Mouse (Mus musculus) stomach, embryonic 15.5 days (tissue): ENCODE measurements around the gene Erf. TPM values are rescaled to one million over a fixed set of nuclear protein-coding genes. Genes with fewer than 3 reads are reported as not detected.
A peak's percentile ranks its signal among the peaks of the same experiment; 100 is the strongest.

ENCODE experiments used
- ATAC-seq: fragments of 200-750 bp; cut with Nextera tagmentation; 2 replicates; pipeline ENCODE4 v1.8.0; 2017; ENCODE audit warnings: low read depth, moderate number of reproducible peaks, moderate TSS enrichment; ENCODE audit not compliant: insufficient read depth, low FRiP score
- H3K27ac ChIP-seq: fragments of 300-500 bp; sonication (generic); 2 replicates; pipeline ENCODE4 v1.5.1; 2015; ENCODE audit warnings: mild to moderate bottlenecking, inconsistent platforms
- H3K27me3 ChIP-seq: fragments of 300-500 bp; sonication (generic); replicated peaks from 2 replicates; pipeline ENCODE4 v1.6.1; 2015; ENCODE audit warnings: inconsistent platforms
- H3K36me3 ChIP-seq: fragments of 300-500 bp; sonication (generic); 2 replicates; pipeline ENCODE4 v1.6.1; 2015; ENCODE audit warnings: inconsistent platforms
- H3K4me1 ChIP-seq: fragments of 300-500 bp; sonication (generic); 2 replicates; pipeline ENCODE4 v1.6.1; 2015; ENCODE audit warnings: inconsistent platforms
- H3K4me2 ChIP-seq: fragments of 300-500 bp; sonication (generic); 2 replicates; pipeline ENCODE4 v1.6.1; 2015; ENCODE audit warnings: mild to moderate bottlenecking, inconsistent platforms
- H3K4me3 ChIP-seq: fragments of 300-500 bp; sonication (generic); replicated peaks from 2 replicates; pipeline ENCODE4 v1.5.1; 2015; ENCODE audit warnings: inconsistent platforms
- H3K9ac ChIP-seq: fragments of 300-500 bp; sonication (generic); 2 replicates; pipeline ENCODE4 v1.6.1; 2015; ENCODE audit warnings: inconsistent platforms
- H3K9me3 ChIP-seq: fragments of 300-500 bp; sonication (generic); 2 replicates; pipeline ENCODE4 v1.6.1; 2016; ENCODE audit warnings: inconsistent platforms
- WGBS: fragments of 180-500 bp; shearing (Covaris S2); methylation state at CpG from one replicate; pipeline ENCODE4 v1.1.7; 2015; 5-methylcytosine and 5-hydroxymethylcytosine counted together
- microRNA-seq: library from miRNA; unstranded; fragments of <30 nt; microRNA quantifications from one replicate; pipeline ENCODE4, GENCODE M21; 2016
- polyA plus RNA-seq: library from polyadenylated mRNA; unstranded; fragments of >200 nt; fragmentation: Nextera tagmentation; extraction: Ambion mirVana; gene quantifications from 2 replicates; pipeline ENCODE4 v1.2.1, GENCODE M21; 2015

The Erf gene
- polyA plus RNA-seq, 1 experiment from 2014 or later, result 13.0 TPM

GRCm38 (mm10) chr7:25209161-25209622 lies 41.4 kb downstream of the Erf start:
- peak overlapping the region; percentile 23; the same call in 1 of the 2 replicates for H3K27ac ChIP-seq
- no peaks in the 10 kb centered on the region for H3K27me3 ChIP-seq
- no peak overlapping the region for H3K9ac ChIP-seq
- H3K4me3 ChIP-seq, result no peak overlapping the region
- H3K4me1 ChIP-seq, result peaks cover 5% of the 10 kb centered on the region; the same call in 1 of the 2 replicates
- WGBS, result 64% methylated on average over 3 of the region's 3 CpGs
- ATAC-seq, result peak; percentile 51; the same call in 1 of the 2 replicates
- H3K9me3 ChIP-seq, result no peaks in the 10 kb centered on the region
- no peak overlapping the region for H3K4me2 ChIP-seq
- H3K36me3 ChIP-seq, result 0 out of 2 replicates have a peak, but pooled peaks cover 7% of the 10 kb centered on the region

DNA sequence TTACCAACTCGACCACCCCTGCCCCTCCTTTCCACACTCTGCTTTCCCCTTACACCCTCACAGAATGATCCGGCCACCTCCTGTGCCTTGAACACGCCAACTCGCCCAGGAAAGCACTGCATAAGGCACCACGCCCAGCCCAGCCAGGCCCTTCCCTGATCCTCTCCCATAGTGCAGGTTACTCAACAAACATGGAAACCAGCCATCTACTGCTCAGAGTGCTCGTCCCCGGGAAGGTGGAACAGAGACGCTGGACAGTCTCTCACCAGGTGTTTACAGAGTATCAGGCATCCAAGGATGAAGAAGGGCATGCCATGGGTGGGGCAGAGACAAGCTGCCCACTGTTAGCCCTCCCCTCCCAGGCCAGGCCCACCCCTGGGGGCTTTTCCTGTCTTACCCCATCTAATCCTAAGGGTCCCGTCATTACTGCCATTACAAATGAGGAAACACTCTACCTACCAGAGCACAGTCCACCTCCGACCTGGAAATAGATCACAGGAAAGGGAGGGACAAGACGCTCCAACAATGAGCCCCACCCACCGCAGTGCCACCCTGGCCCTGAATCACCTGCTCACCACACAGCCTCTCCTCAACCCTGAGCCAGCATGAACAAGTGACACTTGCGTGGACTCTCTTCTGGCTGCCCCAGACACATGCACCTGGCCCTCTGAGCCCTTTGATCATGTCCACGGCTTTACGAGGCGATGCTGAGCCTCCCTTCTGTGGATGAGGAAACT lies 44.3 kb downstream of the Erf start:
- no peaks in the 10 kb centered on the region for H3K9me3 ChIP-seq
- no peak overlapping the region for H3K27ac ChIP-seq
- H3K4me1 ChIP-seq, result peaks cover 5% of the 10 kb centered on the region; the same call in 1 of the 2 replicates
- 80% methylated on average over 16 of the region's 16 CpGs for WGBS
- H3K9ac ChIP-seq, result no peak overlapping the region
- H3K27me3 ChIP-seq, result no peaks in the 10 kb centered on the region
- H3K4me2 ChIP-seq, result no peak overlapping the region
- 0 out of 2 replicates have a peak, but pooled peaks cover 9% of the 10 kb centered on the region for H3K36me3 ChIP-seq
- ATAC-seq, result no peak
- H3K4me3 ChIP-seq, result no peak overlapping the region

DNA sequence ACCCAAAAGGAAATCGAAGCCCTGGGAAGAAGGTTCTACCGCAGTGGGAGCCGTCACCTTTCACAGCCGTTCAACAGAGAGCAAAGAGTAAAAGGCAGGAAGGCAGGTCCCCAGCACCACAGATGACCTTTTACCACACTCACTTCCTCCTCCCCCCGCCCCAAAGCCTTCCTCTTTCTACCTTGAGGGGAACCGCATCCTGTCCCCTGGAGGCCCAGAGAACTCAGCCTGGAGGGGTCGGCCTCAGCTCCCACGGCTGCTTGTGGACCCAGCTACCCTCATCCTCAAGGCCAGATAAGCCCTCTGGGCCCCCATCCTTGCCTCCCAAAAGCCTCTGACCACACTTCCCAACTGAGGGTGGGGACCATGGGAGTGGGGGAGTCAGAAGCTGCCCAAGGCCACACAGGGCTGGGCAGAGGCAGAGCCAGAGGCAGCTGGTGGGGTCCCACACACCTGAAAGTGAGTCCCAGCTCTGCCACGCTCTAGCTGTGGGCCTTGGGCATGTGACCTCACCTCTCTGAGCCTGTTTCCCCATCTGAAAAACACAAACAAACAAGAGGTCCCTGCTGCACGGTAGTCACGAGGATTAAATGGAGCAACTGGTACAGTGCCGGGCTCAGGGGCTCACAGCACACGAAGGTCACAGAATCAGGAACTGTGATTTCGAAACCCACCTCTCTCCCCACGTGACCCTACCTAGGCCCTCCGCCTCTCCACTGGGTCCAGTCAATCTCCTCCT lies 45.0 kb downstream of the Erf start:
- no peak for ATAC-seq
- H3K9me3 ChIP-seq, result no peaks in the 10 kb centered on the region
- H3K9ac ChIP-seq, result no peak overlapping the region
- H3K27ac ChIP-seq, result 0 out of 2 replicates have a peak overlapping the region, but pooled peaks have one; percentile 22
- no peaks in the 10 kb centered on the region for H3K27me3 ChIP-seq
- peaks cover 5% of the 10 kb centered on the region; the same call in 1 of the 2 replicates for H3K4me1 ChIP-seq
- H3K4me2 ChIP-seq, result no peak overlapping the region
- 71% methylated on average over 16 of the region's 16 CpGs for WGBS
- H3K4me3 ChIP-seq, result no peak overlapping the region
- 0 out of 2 replicates have a peak, but pooled peaks cover 9% of the 10 kb centered on the region for H3K36me3 ChIP-seq

DNA sequence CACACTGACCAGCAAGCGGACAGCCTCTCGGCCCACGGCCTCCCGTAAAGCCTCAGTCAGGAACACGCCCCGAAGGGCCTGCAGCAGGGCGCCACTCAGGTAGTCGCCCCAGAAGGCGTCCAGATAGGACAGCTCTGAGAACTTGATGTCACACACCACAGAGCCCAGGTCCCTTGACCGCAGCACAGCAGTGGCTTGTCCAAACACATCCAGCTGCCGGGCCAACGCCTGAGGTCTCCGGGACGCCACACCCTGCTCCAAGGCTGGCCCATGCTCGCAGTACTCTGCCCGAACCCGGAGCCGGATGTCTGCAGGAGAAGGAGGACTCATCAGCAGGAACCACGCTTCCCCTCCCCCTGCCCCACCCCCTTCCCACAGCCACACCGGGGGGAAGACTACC lies 46.9 kb downstream of the Erf start:
- 82% methylated on average over 19 of the region's 20 CpGs for WGBS
- Histone ChIP-seq H3K27ac (no peak overlapping the region), H3K4me2 (no peak overlapping the region), H3K9me3 (no peaks in the 10 kb centered on the region), H3K36me3 (0 out of 2 replicates have a peak, but pooled peaks cover 9% of the 10 kb centered on the region), H3K27me3 (no peaks in the 10 kb centered on the region), H3K4me3 (no peak overlapping the region), H3K9ac (no peak overlapping the region), H3K4me1 (peaks cover 5% of the 10 kb centered on the region; the same call in 1 of the 2 replicates)
- ATAC-seq, result no peak

DNA sequence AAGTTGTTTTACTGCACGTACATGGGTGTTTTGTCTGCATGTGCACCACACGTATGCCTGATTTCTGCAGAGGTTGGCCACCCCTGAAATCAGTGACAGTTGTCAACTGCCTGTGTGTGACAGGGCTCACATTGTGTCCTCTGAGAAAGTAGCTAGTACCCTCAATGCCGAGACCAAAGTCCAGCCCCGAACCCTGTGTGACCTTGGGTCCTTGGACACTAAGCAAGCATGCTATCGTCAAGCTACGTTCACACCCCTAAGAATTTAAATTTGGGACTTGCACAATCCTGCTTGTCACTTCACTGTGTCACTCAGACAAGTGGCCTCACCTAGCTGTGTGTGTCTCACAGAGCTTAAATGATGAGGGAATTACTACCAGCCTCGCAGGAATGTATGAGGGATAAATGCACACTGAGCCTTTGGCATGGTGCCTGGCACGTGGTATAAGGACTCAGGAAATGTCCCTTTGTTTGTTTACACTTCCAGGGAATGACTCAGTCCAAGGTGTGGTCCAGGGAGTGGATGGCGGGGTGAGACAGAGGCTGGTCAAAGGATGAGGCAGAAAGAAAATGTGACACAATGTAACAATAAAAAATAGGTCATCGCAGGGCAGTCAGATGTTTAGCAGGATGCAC lies 53.1 kb downstream of the Erf start:
- Histone ChIP-seq H3K36me3 (no peaks in the 10 kb centered on the region), H3K4me1 (peaks cover 7% of the 10 kb centered on the region; the same call in 1 of the 2 replicates), H3K27me3 (no peaks in the 10 kb centered on the region), H3K9ac (no peak overlapping the region), H3K4me3 (no peak overlapping the region), H3K9me3 (no peaks in the 10 kb centered on the region), H3K27ac (no peak overlapping the region), H3K4me2 (0 out of 2 replicates have a peak overlapping the region, but pooled peaks have one; percentile 11)
- WGBS, result 50% methylated on average over 10 of the region's 10 CpGs
- peak; percentile 77 for ATAC-seq

DNA sequence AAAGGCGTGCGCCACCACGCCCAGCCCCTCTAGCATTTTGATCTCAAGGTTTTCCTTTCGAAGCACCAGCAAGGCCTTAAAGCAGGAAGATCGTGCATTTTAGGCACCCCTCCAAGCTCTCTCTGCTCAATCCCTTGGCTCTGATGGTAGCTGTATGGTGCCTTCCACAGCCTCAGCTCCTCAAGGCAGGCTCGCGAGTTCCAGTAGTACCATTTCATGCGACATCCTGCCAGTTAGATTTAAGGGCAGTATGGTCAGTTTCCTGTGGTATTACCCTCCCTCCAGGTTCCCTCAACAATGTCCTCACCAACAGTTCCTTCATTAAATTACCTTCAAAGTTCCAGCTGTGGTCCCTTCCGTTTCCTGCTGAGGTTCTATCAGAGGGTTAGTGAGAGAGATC lies 54.5 kb downstream of the Erf start:
- Histone ChIP-seq H3K4me2 (no peak overlapping the region), H3K27me3 (no peaks in the 10 kb centered on the region), H3K4me1 (peaks cover 7% of the 10 kb centered on the region; the same call in 1 of the 2 replicates), H3K36me3 (no peaks in the 10 kb centered on the region), H3K27ac (no peak overlapping the region), H3K9me3 (no peaks in the 10 kb centered on the region), H3K4me3 (no peak overlapping the region), H3K9ac (no peak overlapping the region)
- 83% methylated on average over 9 of the region's 9 CpGs for WGBS
- no peak for ATAC-seq

DNA sequence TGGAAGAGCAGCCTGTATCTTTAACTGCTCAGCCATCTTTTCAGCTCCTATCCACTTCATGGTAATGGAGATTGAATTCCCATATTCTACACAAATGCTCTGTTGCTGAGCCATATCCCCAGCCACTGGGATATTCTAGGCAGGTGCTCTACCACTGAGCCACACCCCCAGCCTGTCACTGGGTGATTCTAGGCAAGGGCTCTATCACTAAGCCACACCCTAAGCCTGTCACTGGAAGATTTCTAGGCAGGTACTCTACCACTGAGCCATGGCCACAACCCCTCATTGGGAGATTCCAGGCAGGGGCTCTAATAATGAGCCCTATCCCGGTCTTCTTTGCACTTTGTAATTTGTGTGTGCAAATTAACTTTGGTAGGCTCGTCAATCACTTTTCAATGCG lies 55.4 kb downstream of the Erf start:
- Histone ChIP-seq H3K36me3 (no peaks in the 10 kb centered on the region), H3K4me2 (no peak overlapping the region), H3K9ac (no peak overlapping the region), H3K4me3 (no peak overlapping the region), H3K27me3 (no peaks in the 10 kb centered on the region), H3K4me1 (peaks cover 7% of the 10 kb centered on the region; the same call in 1 of the 2 replicates), H3K27ac (no peak overlapping the region), H3K9me3 (no peaks in the 10 kb centered on the region)
- 63% methylated on average over 3 of the region's 3 CpGs for WGBS
- peak; percentile 77; the same call in 1 of the 2 replicates for ATAC-seq

Small RNAs within 50 kb of the gene (microRNA-seq; reads per million reads assigned to microRNA genes)
- gene Mir7048, result not detected

Other genes starting within 250 kb of the Erf start
- 3.6 and 4.3 TPM in 2 replicates for gene Atp1a3, start 244.8 kb downstream of the Erf start, polyA plus RNA-seq
- 5.4 and 6.3 TPM in 2 replicates for gene Grik5, start 178.4 kb downstream of the Erf start, polyA plus RNA-seq
- gene Zfp574, start 178.2 kb downstream of the Erf start, polyA plus RNA-seq, result 26.7 and 27.3 TPM in 2 replicates
- gene Pou2f2, start 71.0 kb downstream of the Erf start, polyA plus RNA-seq, result 1.4 and 1.6 TPM in 2 replicates
- 15.1 and 15.2 TPM in 2 replicates for gene Dedd2, start 30.1 kb downstream of the Erf start, polyA plus RNA-seq
- gene Zfp526, start 29.3 kb downstream of the Erf start, polyA plus RNA-seq, result 2.8 and 3.1 TPM in 2 replicates
- 9.4 and 10.5 TPM in 2 replicates for gene Gsk3a, start 12.9 kb downstream of the Erf start, polyA plus RNA-seq
- gene Cic, start 16.9 kb upstream of the Erf start, polyA plus RNA-seq, result 33.8 and 36.4 TPM in 2 replicates
- 201 and 215 TPM in 2 replicates for gene Pafah1b3, start 47.2 kb upstream of the Erf start, polyA plus RNA-seq
- 0.41 and 0.49 TPM in 2 replicates for gene Prr19, start 50.6 kb upstream of the Erf start, polyA plus RNA-seq
- 1.4 and 1.6 TPM in 2 replicates for gene Tmem145, start 55.3 kb upstream of the Erf start, polyA plus RNA-seq
- 10.3 and 10.9 TPM in 2 replicates for gene Megf8, start 66.4 kb upstream of the Erf start, polyA plus RNA-seq
- gene Cnfn, start 119.0 kb upstream of the Erf start, polyA plus RNA-seq, result 107 and 419 TPM in 2 replicates
- 8.3 and 8.4 TPM in 2 replicates for gene Lipe, start 147.9 kb upstream of the Erf start, polyA plus RNA-seq
- gene Cxcl17, start 162.1 kb upstream of the Erf start, polyA plus RNA-seq, result 0.36 and 0.42 TPM in 2 replicates
- gene Ceacam1, start 226.8 kb upstream of the Erf start, polyA plus RNA-seq, result 32.4 and 54.7 TPM in 2 replicates